In the genomic region with DNA sequence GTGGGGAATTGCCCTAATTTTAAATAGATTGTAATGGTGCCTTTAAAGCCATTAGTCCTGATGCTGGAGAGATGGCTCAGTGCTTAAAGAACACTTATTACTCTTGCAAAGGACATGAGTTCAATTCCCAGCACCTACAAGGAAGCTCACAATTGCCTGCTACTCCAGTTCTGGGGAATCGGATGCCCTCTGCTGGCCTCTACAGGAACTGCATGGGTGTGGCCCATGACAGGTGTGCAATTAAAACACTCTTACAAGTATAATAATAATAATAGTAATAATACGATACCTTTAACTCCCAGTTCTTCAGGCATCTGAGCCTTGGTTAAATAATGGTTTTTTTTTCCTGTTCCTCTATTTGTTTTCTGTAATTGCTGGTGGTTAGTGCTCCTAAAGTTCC, we compare ENCODE assay signal across 13 mouse cellular contexts. TPM values are rescaled to one million over a fixed set of nuclear protein-coding genes. Genes with fewer than 3 reads are reported as not detected.
DNase-seq lines count a peak whose midpoint lies in the region; ATAC-seq and TF ChIP-seq lines count a peak whose summit lies in the region.
"Had no signal": no experiment of that assay in that cellular context is flagged by ENCODE, and none has a peak within 500 bp of the region (broad histone marks: within the 10 kb centered on the region; RNA-seq: fewer than 3 reads in every experiment).

No protein-coding gene starts in this region.

- peak; percentile 3 for DNase-seq in thymus, adult 2 months
- no peak for DNase-seq in thymus, postnatal 0 days (ENCODE audit: low spot score)
- peak; percentile 48 for DNase-seq in thymus, postnatal 4 days
- DNase-seq in spleen, postnatal 4 days (ENCODE audit: low spot score in 2 of 2) = no peak
- DNase-seq in right cerebral cortex, postnatal 25 days = no peak
- DNase-seq: adrenal gland, adult 2 months; heart, postnatal 4 days; layer of hippocampus, postnatal 36 days had no signal

- H3K36me3 ChIP-seq in intestine, postnatal 0 days (ENCODE audit: control insufficient read depth, insufficient read depth) = no peaks in the 10 kb centered on the region
- H3K36me3 ChIP-seq in intestine, embryonic 16.5 days (ENCODE audit: control insufficient read depth, insufficient read depth, low read length) = no peaks in the 10 kb centered on the region
- no peaks in the 10 kb centered on the region for H3K36me3 ChIP-seq in thymus, adult 2 months (ENCODE audit: control insufficient read depth, insufficient read depth, low read length)
- H3K36me3 ChIP-seq: liver, embryonic 15.5 days; midbrain, embryonic 15.5 days had no signal

- no peak overlapping the region for H3K9ac ChIP-seq in intestine, postnatal 0 days (ENCODE audit: low read depth, low read length)
- no peak overlapping the region for H3K9ac ChIP-seq in intestine, embryonic 16.5 days (ENCODE audit: low read depth, low read length)
- H3K9ac ChIP-seq: liver, embryonic 15.5 days; midbrain, embryonic 15.5 days had no signal

- no peak for ATAC-seq in intestine, postnatal 0 days
- ATAC-seq in intestine, embryonic 16.5 days = no peak
- ATAC-seq: midbrain, embryonic 15.5 days had no signal

- H3K4me1 ChIP-seq in intestine, postnatal 0 days (replicated peaks; ENCODE audit: control insufficient read depth, insufficient read depth, low read length) = no peaks in the 10 kb centered on the region
- H3K4me1 ChIP-seq in intestine, embryonic 16.5 days (ENCODE audit: control insufficient read depth, insufficient read depth, low read length) = no peaks in the 10 kb centered on the region
- no peaks in the 10 kb centered on the region for H3K4me1 ChIP-seq in thymus, adult 2 months (replicated peaks; ENCODE audit: control insufficient read depth, insufficient read depth, low read length)
- no peaks in the 10 kb centered on the region for H3K4me1 ChIP-seq in embryonic fibroblast, embryonic 13.5 days (ENCODE audit: control insufficient read depth, insufficient read depth, low read length)
- H3K4me1 ChIP-seq: liver, embryonic 15.5 days; midbrain, embryonic 15.5 days had no signal

- no peak overlapping the region for H3K4me2 ChIP-seq in intestine, postnatal 0 days (replicated peaks; ENCODE audit: low read depth)
- H3K4me2 ChIP-seq in intestine, embryonic 16.5 days (ENCODE audit: low read depth, low read length) = no peak overlapping the region
- H3K4me2 ChIP-seq: liver, embryonic 15.5 days; midbrain, embryonic 15.5 days had no signal

- TF ChIP-seq POLR2A in thymus, adult 2 months (IDR thresholded peaks at IDR 0.05; ENCODE audit: control insufficient read depth, extremely low read depth, insufficient read depth, low read length, poor library complexity) = no peak
- no peak for TF ChIP-seq POLR2A in embryonic fibroblast, embryonic 13.5 days (IDR thresholded peaks at IDR 0.05; ENCODE audit: low read depth, low read length)

- H3K27me3 ChIP-seq in intestine, postnatal 0 days (replicated peaks; ENCODE audit: control insufficient read depth, insufficient read depth, low read length) = no peaks in the 10 kb centered on the region
- no peaks in the 10 kb centered on the region for H3K27me3 ChIP-seq in intestine, embryonic 16.5 days (replicated peaks; ENCODE audit: control insufficient read depth, insufficient read depth, low read length)
- H3K27me3 ChIP-seq in thymus, adult 2 months (ENCODE audit: control insufficient read depth, insufficient read depth, low read length) = no peaks in the 10 kb centered on the region
- H3K27me3 ChIP-seq: liver, embryonic 15.5 days; midbrain, embryonic 15.5 days had no signal

- H3K27ac ChIP-seq in intestine, postnatal 0 days (ENCODE audit: low read depth, low read length) = no peak overlapping the region
- H3K27ac ChIP-seq in intestine, embryonic 16.5 days (ENCODE audit: low read length) = no peak overlapping the region
- no peak overlapping the region for H3K27ac ChIP-seq in thymus, adult 2 months (ENCODE audit: control insufficient read depth, insufficient read depth, low read length)
- H3K27ac ChIP-seq in embryonic fibroblast, embryonic 13.5 days (ENCODE audit: insufficient read depth, low read length) = no peak overlapping the region
- H3K27ac ChIP-seq: liver, embryonic 15.5 days; midbrain, embryonic 15.5 days had no signal

- TF ChIP-seq CTCF in intestine, postnatal 0 days (IDR thresholded peaks at IDR 0.05; ENCODE audit: low read depth) = peak; percentile 45
- no peak for TF ChIP-seq CTCF in thymus, adult 2 months (IDR thresholded peaks at IDR 0.05; ENCODE audit: borderline replicate concordance, control insufficient read depth, extremely low read depth, insufficient read depth, low read length, poor library complexity)
- TF ChIP-seq CTCF in embryonic fibroblast, embryonic 13.5 days (IDR thresholded peaks at IDR 0.05; ENCODE audit: borderline replicate concordance, insufficient read depth, low read length) = 0 out of 2 replicates have a peak, but pooled peaks have one; percentile 11

- H3K4me3 ChIP-seq in intestine, postnatal 0 days (ENCODE audit: low read depth, low read length) = no peak overlapping the region
- no peak overlapping the region for H3K4me3 ChIP-seq in intestine, embryonic 16.5 days (ENCODE audit: low read length)
- H3K4me3 ChIP-seq in thymus, adult 2 months (ENCODE audit: control insufficient read depth, insufficient read depth, low read length) = no peak overlapping the region
- H3K4me3 ChIP-seq in embryonic fibroblast, embryonic 13.5 days (ENCODE audit: insufficient read depth, low read length) = no peak overlapping the region
- H3K4me3 ChIP-seq: liver, embryonic 15.5 days; midbrain, embryonic 15.5 days had no signal

- 92% methylated on average over 2 of the region's 2 CpGs for WGBS in intestine, postnatal 0 days
- WGBS in intestine, embryonic 16.5 days = 94% methylated on average over 2 of the region's 2 CpGs
- WGBS in thymus, adult 2 months = 90% methylated on average over 2 of the region's 2 CpGs

- no peaks in the 10 kb centered on the region for H3K9me3 ChIP-seq in intestine, postnatal 0 days (ENCODE audit: control insufficient read depth)
- H3K9me3 ChIP-seq in intestine, embryonic 16.5 days (ENCODE audit: control insufficient read depth, low read length) = no peaks in the 10 kb centered on the region
- H3K9me3 ChIP-seq: liver, embryonic 15.5 days; midbrain, embryonic 15.5 days had no signal

RNA-seq across cellular contexts. Expression of a gene that starts 31.2 kb away (rescaled TPM):
- polyA plus RNA-seq in intestine, postnatal 0 days (2015; fragmentation: Nextera tagmentation; extraction: Ambion mirVana) = 2.8 and 3.5 TPM in 2 replicates
- 8.5 and 8.6 TPM in 2 replicates for polyA plus RNA-seq in intestine, embryonic 16.5 days (2015; fragmentation: Nextera tagmentation; extraction: Ambion mirVana)
- polyA plus RNA-seq in thymus, adult 2 months (2012; rRNA removed) = 1.1 TPM in 2 replicates
- 0.77 and 0.86 TPM in 2 replicates for polyA plus RNA-seq in thymus, postnatal 0 days (2015; fragmentation: Nextera tagmentation; extraction: Ambion mirVana)
- 90.6 and 94.9 TPM in 2 replicates for polyA plus RNA-seq in embryonic fibroblast, embryonic 13.5 days (2011; ENCODE audit: insufficient read length, low read depth, missing spikeins)

Comparison
In these comparisons a context has a peak if more than half of its experiments do, and no peak if none do; other contexts are left out.
1. DNase-seq: peak in thymus, adult 2 months (single experiment) and thymus, postnatal 4 days (single experiment); none in thymus, postnatal 0 days (single experiment), spleen, postnatal 4 days (0 of 2) and right cerebral cortex, postnatal 25 days (single experiment).